Mouse (Mus musculus) olfactory bulb, adult 2 months (tissue): Measurements from ENCODE around the gene Rab3gap1.

Source experiments
- CTCF ChIP-seq: fragments of 200-500 bp; IDR thresholded peaks from 2 replicates; pipeline ENCODE4 v1.5.1; 2012; ENCODE audit warnings: low read depth, mild to moderate bottlenecking, low read length, moderate library complexity; ENCODE audit not compliant: insufficient read depth
- POLR2A ChIP-seq: fragments of 200-500 bp; IDR thresholded peaks from 2 replicates; pipeline ENCODE4 v1.6.1; 2012; ENCODE audit warnings: mild to moderate bottlenecking, low read depth, low read length, moderate library complexity; ENCODE audit not compliant: insufficient read depth

- TF ChIP-seq POLR2A, result no peak
- no peak for TF ChIP-seq CTCF
Observed at GRCm38 (mm10) chr1:127970870-127971269, 102.3 kb downstream of the Rab3gap1 start.
